Mouse (Mus musculus) spleen, embryonic (tissue): ENCODE results near the gene Pkn1.

Experiments used
- CTCF ChIA-PET: fragments of 350-600 bp; sonication (Branson Sonifier 250); formaldehyde crosslinking; loops from one replicate; lab custom pipeline; 2022; lab: Charles Lee

Pkn1 gene

DNA sequence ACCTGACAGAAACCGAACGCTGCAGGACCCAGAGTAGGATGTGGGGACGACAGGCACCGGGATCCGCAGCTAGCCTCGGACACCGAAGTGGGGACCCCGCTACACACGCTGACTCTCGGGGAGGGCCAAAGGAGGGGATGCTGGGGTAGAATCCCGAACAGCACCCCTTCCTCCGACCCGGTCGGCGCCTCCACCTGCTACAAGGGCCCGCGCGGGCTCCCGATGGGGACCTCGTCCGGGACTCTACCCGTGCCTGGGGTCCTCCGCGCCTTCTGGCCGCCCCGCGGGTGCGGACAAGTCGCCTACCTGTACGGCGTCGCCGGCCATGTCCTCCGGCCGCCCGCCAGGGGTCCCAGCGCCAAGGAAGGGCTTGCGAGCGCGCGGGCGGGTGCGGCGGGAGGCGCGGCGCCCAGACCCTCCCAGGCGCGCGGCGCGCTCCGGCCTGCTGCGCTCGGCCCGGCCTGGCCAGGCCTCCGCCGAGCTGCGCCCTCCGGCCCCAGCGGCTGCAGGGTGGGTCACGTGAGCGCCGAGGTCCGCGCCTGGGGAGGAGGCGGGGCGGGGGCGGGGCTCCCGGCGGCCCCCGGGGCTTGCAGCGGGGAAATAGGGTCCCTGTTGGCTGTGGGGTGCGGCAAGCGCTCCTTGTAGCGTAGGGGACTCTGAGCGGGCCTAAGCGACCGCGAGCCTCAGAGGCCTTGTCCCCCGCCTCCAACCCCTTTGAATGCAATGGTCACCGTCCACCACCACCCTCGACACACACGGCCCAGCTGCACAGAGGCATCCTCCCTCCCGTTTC, at the start of gene Pkn1:
TSS of gene Pkn1 (minus strand) at position 519 of the 793 bp plus-strand sequence.
- CTCF ChIA-PET = interaction anchor here (0.6 kb wide), 1 partner anchor 11 kb away, joined by 3 read pairs; no protein-coding TSS in a partner anchor

DNA sequence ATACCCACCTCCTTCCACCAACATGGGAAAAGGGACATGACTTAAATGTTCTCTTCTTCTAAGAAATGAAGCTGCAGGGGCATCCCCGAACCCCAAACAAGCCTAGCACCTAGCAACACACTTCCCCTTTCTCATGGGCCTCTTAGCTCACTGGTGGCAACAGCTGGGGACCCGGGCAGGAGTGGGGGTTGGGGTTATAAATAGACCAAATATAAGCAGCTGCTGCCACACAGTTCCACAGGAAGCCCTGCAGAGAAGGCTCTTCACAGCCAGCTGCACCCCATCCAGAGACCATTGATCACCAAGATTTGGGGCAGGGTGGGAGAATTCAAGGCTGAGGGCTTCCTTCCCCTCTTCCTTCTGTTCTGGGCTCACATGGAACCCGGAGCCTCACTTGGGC, 49.7 kb upstream of the Pkn1 start:
- CTCF ChIA-PET = interaction anchor here (1.0 to 1.2 kb wide), 2 partner anchors 9 to 11 kb away, joined by 5 to 6 read pairs; no protein-coding TSS in a partner anchor

DNA sequence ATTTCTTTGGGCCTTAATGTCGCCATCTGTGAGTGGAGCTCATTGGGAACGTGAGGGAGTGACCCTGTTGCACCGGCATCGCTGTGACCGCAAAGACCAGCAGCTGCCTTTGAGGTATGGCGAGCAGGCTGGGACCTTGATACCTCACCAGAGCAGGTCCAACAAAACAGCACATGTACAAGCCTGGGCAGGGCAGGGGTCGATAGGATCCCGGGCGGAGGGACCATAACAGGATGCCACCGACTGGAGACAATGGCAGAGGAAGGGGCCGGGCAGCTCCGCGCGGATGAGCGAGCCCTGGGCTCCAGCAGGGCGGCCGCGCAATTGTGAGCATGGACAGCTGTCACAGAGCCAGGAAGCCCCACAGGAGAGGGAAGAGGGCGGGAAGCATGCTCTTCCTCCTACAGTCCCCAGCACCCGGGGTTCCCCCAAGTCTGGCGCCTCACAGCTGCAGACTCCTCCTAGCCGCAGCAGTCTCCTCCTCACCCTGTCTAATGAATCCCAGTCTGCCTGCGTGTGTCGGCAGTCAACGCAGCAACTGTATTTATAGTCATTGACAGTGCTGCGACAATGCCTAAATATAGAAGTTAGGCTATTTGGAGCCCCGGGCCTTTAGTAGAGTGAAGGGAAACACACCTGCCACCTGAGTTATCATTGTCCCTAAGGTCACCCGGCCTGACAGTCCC, 48.8 kb upstream of the Pkn1 start:
- CTCF ChIA-PET = no interaction called here

DNA sequence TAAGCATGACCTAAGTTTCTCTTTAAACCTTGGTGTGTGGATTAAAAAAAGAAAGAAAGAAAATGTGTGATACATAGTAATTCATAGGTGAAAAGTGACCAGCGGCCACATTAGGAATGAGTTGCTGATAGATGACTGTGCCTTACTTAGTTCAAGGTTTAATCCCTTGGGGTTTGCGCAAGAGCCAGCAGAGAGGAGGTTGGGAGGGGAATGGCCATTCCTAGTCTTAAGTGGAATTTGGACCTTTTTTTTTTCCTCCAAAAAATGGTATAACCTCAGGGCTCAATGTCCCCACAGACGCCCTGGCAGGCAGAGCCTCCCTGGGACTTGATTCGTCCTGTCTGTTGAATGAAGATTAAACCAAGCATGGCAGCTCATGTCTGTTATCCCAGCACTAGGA, 45.1 kb upstream of the Pkn1 start:
- CTCF ChIA-PET = no interaction called here

DNA sequence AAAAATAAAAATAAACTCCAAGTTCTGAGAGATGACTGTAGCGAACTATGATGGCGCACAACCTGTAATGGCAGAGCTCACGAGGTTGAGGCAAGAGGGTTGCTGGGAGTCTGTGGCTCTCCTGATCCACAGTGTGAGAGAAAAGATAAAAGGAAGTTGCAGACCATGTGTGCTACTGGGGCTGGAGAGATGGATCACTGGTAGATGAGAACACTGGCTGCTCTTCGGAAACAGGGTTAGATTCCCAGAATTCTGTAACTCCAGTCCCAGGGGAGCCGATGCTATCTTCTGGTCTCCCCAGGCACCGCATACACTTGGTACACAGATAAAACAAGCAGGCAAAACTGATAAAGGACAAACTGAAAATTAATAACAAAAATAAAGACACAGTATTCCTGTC, 44.0 kb upstream of the Pkn1 start:
- CTCF ChIA-PET = no interaction called here

DNA sequence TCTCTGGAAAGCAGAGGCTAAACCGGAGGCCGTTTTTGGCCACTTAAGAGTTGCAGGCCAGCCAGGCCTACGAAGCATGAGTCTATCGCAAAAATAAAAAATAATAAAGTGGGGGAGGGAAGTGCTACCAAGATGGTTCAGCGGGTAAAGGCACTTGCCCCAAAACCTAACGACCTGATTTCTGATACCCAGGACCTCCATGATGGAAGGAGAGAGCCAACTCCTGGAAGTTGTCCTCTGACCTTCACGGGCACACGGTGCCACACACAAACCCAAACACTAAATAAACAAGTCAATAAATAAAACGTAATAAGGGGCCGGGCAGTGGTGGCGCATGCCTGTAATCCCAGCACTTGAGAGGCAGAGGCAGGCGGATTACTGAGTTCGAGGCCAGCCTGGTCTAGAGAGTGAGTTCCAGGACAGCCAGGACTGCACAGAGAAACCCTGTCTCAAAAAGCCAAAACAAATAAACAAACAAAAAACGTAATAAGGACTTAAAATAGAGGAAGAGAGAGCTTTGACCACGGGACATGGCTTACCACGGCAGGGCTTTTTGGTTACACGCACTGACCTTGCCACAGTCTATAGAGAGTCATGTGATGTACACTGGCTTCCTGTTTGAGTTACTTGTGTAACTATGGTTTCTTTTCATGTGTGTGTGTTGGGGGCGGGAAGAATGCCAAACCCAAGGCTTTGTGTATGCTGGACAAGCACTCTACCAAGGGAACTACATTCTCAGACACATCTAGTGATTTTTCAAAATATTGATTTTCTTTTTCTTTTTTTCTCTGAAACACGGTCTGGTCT, 43.1 kb upstream of the Pkn1 start:
- CTCF ChIA-PET = interaction anchor here (0.5 kb wide), 1 partner anchor 44 kb away, joined by 3 read pairs; no protein-coding TSS in a partner anchor

DNA sequence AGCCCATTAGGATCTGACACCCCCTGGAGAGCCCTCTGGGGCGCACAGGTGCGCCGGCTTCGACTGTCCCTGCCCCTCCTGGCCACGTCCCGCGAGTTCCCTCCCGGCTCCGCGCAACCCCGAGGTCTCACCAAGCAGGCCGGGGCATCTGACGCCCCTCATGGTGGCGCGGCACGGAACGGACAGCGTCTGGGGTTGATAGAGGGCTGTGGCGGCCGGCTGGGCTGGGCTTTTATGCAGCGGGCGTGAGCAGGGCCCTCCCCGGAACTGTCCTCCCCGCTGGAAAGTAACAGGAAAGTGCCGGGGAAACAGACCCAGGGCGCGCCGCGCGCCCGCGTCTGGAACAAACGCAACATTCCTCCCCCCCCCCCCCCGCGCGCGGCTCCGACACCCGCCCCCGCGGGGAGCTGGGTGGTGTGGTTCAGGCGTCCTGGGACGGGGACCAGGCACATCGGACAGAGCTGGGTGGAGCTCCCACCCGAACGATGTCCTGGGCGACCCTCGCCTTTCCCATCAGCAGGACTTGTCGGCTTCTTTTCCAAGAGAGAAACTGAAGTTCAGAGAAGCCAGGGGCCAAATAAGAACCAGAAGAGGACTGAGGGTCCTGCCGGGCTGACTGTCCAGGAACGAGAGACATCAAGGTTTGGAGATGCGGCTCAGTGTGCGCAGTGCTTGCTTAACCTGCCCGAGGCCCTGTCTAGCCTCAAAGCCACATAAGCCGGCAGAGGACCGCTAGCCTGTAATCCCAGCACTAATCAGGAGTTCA, 42.2 kb upstream of the Pkn1 start, which contains the start of gene Adgre5:
TSS of gene Adgre5 (minus strand) at position 351 of the 766 bp plus-strand sequence.
- CTCF ChIA-PET = interaction anchor here (0.5 to 1.6 kb wide), 3 partner anchors 8 to 157 kb away, joined by 3 to 6 read pairs (median 3); no protein-coding TSS in a partner anchor

DNA sequence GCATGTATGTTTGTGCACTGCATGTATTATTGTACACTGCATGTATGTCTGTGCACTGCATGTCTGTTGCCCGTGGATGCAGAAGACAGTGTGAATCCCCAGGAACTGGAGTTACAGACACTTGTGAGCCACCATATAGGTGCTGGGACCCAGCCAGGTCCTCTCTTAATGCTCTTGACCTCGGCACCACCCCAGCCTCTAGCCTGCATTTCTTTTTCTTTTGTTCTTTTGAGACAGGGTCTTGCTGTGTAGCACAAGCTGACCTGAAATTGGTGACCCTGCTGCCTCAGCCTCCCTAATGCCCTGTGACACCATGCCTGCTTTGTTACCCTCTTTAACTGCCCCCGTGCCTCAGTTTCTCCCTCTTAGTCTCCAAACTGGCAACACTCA, 41.6 kb upstream of the Pkn1 start:
- CTCF ChIA-PET = interaction anchor here (0.8 to 1.6 kb wide), 2 partner anchors 8 to 158 kb away, joined by 3 to 6 read pairs; no protein-coding TSS in a partner anchor

DNA sequence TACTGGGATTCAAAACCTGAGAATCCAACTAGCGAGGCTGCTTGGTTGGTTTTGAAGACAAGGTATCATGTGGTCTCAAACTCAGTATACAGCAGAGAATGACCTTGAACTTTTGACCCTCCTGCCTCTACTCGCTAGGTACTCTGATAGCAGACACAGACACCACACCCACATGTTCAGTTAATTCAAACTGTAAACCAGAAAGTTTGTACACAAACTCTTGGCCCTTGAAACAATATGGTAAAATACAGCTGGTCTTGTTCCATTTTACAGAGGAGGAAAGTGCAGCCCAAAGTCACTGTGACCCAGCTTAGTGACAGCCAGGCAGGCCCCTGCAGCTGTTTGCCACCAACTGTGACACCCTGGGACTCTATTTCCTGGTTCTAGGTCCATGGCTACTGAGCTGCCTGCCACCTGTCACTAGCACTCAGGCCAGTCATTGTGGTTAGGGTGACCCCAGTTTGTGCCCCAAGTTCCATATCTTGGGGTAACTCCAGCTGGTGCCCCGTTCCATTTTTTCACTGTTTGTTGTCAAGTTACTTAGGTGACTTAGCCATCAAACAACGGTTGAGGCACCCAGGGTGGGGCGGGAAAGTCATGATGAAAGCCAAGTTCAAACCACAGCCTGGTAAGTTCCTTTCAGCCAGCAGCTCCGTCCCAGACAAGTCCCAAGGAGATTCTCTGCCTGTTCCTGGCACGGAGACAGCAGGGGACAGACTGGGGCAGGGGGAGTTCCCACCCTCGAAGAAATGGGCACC, 40.9 kb upstream of the Pkn1 start:
- CTCF ChIA-PET = interaction anchor here (1.6 kb wide), 1 partner anchor 9 kb away, joined by 6 read pairs; no protein-coding TSS in a partner anchor

DNA sequence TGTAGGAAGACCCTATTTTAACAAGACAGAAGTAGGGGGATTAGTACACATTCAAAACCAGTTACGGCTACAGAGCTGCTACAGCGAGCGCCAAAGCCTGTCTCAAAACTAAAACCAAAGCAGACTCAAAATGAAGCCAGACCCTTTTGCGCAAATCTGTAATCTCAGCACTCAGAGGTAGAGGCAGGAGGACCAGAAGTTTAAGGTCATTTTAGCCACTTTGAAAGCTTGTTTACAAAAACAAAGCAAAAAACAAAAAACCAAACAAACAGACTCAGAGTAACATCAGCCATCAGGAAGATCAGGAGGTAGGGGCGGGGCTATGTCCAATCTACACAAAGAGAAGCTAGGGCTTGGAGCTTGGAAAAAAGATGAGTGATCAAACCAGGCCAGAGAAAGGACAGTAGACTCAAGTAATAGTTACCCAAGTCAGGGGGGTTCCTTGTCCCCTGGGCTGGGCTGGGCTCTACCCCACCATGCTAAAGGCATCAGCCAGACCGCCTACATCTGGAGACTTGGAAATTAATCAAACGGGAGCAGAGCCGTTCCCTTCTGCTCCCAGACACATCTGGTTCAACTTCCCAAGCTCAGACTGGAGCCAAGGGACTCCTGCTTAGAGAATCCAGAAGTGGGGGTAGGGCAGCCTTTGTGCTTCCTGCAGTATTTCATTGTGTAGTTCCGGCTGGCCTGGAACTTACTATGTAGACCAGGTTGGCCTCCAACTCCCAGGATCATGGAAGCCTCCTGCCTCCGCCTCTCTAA, 40.2 kb upstream of the Pkn1 start:
- CTCF ChIA-PET = interaction anchor here (1.6 to 2.0 kb wide), 2 partner anchors 10 kb away, joined by 5 to 6 read pairs; no protein-coding TSS in a partner anchor

DNA sequence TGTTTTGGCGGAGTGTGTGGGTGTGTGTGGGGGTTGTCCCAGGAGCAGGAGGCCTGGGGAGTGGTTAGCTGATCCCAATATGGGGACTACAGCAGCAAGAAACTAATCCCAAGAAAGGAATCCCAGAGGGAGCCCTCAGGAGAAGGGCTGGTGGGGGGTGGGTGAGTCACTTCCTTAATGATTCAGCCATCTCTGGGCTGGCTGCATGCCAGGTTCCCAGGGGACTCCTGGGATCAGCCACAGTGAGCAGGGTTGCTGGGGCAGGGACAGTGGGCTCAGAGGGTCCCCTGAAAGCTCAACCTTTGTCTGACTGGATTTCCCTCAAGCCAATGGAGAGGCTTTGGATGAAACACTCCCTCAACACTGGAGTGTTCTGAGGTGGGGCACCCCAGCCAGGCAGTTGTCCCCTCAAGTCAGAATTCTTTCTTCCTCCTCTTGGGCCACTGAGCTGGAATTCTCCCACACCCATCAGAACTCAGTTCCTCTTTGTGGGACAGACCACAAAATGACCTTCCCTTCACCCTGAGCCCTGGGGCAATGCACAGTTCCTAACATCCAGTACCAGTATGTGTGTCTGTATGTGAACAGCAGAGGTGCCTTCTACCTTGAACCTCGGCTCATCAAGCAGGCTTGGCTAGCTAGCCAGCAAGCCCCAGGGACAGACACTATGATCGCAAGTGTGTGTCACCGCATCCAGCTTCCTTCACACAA, 39.0 kb upstream of the Pkn1 start:
- CTCF ChIA-PET = interaction anchor here (1.4 to 2.0 kb wide), 2 partner anchors 11 to 16 kb away, joined by 3 to 5 read pairs; no protein-coding TSS in a partner anchor

DNA sequence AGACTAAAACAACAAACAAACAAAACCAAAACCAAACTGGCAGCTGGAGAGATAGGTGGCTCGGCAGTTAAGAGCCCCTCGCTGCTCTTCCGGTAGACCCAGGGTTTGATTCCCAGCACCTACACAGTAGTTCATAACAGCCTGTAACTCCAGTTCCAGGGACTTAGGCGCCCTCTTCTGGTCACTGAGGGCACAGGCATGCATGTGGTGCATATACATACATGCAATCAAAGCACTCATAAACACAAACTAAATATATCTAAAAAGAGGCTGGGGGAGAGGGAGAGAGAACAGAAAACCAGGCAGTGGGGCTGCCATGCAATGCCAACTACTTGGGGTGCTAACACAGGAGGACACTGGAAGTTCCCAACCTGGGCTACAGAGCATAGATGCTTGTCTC, 38.4 kb upstream of the Pkn1 start:
- CTCF ChIA-PET = interaction anchor here (1.4 to 2.0 kb wide), 2 partner anchors 12 to 15 kb away, joined by 3 to 5 read pairs; no protein-coding TSS in a partner anchor

DNA sequence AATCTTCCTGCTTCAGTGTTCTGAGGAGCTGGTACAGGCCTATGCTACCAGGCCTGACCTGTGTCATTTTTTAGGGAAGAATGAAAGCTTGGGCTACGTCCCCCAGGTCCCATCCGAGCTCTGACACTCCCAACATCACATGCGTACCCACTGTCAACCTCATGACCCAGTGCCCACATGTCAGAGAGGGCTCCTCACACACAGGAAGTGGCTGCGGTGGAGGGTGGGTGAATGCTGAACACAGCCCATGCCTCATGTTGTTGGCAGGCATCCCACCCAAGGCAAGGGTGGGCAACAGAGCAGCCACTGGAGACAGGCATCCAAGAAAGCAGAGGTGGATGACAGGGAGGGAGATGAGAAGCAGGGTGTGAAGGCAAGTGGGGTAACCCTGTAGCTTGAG, 37.7 kb upstream of the Pkn1 start:
- CTCF ChIA-PET = interaction anchor here (1.4 kb wide), 1 partner anchor 15 kb away, joined by 3 read pairs; no protein-coding TSS in a partner anchor

DNA sequence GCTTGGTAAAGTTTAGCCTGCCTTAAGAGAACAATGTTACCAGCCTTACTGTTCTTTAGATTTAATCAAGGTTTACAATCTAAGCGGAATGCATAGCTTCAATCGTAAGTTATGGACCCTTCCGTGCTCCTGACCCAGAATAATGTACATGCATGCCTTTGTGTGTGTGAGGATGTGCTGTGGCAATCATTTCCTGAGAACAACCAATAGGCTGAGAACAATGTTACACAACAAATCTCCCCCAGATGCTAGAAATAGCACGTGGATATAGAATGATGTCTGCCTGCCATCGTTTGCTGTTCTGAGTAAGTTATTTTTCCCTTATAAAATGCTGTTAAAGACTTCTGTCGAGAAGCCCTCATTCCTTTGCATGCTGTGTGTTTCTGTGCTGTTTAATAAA, 33.9 kb upstream of the Pkn1 start:
- CTCF ChIA-PET = interaction anchor here (1.1 kb wide), 1 partner anchor 9 kb away, joined by 5 read pairs; no protein-coding TSS in a partner anchor

DNA sequence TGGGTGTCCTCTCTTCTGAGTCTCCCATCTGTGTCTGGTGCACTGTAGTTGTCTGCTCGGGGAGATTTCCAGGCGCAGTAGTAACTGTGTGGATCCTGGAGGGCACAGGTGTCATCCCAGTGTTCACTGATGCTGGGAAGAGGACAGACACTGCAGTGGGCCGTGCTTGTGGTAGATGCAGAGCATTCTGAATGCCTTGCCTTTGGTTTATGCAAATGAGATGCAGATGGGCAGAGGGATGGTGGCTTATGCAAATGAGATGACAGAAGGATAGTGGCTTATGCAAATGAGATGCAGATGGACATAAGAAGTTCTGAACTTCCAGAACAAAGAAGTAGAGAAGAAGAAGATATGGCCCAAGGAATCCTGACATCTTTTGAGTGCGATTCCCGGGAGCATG, 32.9 kb upstream of the Pkn1 start:
- CTCF ChIA-PET = no interaction called here

DNA sequence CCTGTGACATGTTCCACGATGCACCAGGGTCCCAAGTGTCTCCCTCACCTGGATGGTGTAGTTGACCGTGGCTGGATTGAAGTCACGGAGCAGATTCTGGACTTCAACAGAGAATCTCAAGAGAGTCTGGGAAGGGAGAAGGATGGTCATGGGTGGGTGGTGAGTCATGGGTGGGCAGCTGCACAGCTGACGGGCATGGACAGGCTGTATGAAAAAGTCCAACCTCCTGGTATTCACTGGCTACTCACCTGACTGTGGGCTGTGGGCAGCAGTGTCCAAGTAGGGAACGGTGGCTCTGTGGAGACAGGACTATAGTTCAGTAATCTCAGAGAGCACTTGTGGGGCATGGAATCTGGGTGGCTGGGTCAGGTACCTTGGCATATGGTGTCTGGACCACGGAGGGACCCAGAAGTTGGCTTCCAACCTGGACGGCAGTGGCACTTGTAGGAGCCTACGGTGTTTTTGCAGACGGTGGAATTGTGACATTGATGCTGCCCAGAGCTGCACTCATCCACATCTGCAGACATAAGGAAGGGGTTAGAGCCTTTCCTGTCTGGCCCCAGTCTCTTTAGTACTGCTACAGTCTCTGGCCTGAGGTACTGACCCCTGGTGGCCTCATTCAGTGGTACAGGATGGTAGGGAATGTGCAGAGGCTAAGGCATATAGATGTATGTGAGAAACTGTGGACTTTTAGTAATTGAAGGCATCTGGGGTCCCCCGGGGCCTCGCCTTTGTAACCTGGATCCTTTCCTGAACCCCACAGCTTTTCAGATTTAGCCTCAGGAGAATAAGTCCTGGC, 30.2 kb upstream of the Pkn1 start:
- CTCF ChIA-PET = interaction anchor here (1.3 kb wide), 1 partner anchor 39 kb away, joined by 3 read pairs; no protein-coding TSS in a partner anchor

DNA sequence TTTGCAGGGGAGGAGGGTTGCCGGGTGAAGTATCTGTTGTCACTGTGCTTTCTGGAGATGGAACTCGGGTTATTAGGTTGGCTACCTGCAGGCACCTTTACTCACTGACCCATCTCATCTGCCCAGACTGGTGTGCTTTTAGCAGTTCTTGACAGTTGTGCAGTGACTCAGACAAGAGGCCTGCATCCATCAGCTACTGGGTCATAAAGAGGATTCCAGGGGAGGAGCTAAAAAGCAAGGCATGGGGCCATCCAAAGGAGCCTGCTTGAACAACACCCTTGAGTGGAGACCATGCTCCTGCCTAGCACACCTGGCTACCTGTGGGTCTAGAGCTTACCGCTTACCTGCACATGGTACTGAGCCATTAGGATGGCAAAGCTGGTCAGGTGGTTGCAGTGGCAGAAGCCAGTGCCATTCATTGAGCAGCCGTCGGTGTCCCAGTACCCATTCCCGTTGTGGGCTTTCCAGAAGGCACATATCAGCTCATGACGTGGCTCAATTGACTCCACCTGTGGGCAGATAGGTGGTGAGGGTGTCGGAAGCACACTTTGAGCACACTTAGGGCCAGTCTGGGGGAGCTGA, 26.6 kb upstream of the Pkn1 start:
- CTCF ChIA-PET = interaction anchor here (2.1 kb wide), 1 partner anchor 170 kb away, joined by 6 read pairs; no protein-coding TSS in a partner anchor
